Mouse (Mus musculus) brain, embryonic 14.5 days (tissue): ENCODE data around the gene Dnmbp. TPM values are rescaled to one million over a fixed set of nuclear protein-coding genes. Genes with fewer than 3 reads are reported as not detected.

Experiments
- DNase-seq: peaks from one replicate; pipeline ENCODE4 v3.0.0-alpha.2; 2011; ENCODE audit warnings: low read depth
- CTCF ChIP-seq: fragments of 200-500 bp; IDR thresholded peaks from 2 replicates; pipeline ENCODE4 v1.5.1; 2012; ENCODE audit warnings: inconsistent platforms, mild to moderate bottlenecking, moderate library complexity, borderline replicate concordance; ENCODE audit not compliant: insufficient read depth, insufficient read length; ENCODE audit errors: extremely low read depth
- POLR2A ChIP-seq: fragments of 200-500 bp; IDR thresholded peaks from 2 replicates; pipeline ENCODE4 v1.6.1; 2012; ENCODE audit warnings: mild to moderate bottlenecking, inconsistent platforms, borderline replicate concordance; ENCODE audit not compliant: poor library complexity, insufficient read depth, insufficient read length, severe bottlenecking; ENCODE audit errors: extremely low read depth
- polyA plus RNA-seq: library from polyadenylated mRNA; depleted of rRNA; stranded (reverse); fragments of >200 nt; gene quantifications from 2 replicates; pipeline ENCODE4 v1.2.3, GENCODE M21; 2012

The Dnmbp gene
- polyA plus RNA-seq, 1 experiment: 16.1 TPM

DNA sequence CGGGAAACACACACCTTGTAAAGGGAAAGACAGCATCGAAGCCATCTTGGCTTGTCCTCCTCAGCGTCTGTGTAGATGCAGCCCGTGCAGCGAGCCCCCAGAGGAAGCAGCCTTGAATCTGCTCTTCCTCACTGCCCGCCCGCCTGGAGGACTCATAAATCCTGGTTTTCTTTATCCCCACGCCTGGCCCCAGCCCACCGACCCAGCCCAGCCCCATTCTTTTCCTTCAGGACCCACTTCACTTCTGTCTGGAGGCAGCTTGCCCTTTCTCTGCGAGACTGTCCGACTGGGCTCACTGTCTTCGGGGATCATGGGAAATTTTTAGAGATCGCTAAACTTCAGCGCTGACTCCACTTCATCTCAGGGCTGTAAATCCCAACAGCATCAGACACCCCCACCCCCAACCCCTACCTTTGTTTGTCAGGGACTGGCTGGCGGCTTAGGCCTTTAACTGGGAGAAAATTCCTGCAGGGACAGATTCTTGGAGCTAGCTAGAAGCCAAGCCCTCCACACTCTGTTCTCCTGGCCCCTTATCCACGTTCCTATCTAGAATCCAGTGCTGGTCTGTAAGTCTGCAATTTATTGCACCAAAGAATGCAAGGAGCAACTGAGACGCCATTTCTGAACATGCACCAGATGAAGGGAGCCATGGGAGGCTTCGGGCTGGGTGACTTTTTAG lies 57.0 kb downstream of the Dnmbp start:
- peak; percentile 81 for DNase-seq
- TF ChIP-seq CTCF: no peak
- no peak for TF ChIP-seq POLR2A

DNA sequence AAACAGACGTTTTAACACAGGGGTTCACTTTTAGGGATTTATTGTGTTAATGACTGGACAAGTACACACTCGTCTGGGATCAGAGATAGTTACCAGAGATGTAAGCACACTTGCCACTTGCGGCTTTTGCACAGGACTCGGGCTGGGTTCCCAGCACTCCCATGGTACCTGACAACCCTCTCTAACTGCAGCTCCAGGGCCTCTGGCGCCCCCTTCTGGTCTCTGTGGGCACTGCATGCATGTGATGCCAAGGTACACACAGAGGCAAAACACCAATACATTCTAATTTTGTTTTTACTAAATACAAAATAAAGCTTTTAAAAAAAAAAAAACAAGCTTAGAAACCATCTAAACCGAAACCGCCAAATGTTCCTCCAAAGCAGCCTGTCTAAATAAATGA lies 58.4 kb downstream of the Dnmbp start:
- TF ChIP-seq CTCF (peak; percentile 34; the same call in 1 of the 2 replicates), POLR2A (no peak)
- no peak for DNase-seq

DNA sequence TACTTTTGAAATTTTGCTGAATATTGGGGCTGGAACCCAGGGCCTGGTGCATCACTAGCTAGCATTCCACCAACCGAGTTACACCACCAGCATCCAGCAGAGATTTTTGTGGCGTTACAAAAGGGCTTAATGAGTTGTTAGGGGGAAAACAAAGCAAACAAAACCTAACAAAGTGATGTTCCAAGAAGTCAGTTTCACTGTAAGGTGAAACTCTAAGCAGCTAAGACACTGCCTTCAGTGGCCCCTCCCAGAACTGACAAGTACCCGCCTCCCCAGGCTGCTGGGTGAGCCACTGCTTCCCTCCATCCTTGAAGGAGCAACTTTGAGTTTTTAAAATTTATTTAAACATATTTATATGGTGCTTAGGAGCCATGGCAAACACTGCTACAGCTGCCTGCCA lies 59.6 kb downstream of the Dnmbp start:
- TF ChIP-seq POLR2A (no peak), CTCF (no peak)
- no peak for DNase-seq

DNA sequence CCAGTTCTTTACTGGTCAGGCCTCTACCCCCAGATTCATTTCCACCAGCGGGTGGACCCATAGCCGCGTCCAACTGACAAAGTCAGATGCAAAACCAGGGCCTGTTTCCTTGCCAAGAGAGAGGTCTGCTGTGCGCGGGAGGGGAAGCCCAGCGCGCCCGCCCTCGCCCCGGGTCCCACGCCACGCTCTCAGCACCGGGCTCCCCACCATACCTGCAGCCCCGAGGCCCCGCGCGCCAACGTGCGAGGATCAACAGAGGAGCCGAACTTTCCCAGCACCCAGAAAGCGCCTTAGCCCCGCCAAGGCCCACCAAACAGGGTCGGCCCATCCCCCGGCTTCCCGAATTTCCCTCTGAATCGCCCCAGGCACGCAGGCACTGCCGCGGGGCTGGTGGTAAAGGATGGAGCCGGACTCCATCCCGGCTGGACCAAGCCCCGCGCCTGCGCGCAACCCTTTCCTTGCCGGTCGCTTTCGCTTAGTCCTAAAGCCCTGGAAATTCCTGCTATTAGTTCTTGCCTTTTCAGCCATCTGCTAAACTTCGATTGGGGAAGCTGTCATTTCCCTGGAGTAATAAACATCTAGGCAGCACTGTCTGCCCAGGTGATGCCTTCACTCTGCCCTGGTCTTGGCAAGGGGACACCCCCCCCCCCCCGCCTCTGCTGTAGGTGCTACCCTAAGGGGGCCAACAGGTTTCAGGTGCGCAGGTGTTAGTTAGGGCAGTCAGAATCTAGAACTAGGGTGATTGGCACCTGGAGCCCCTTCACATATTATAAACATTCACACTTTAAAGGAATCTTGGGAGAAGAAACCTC lies 60.4 kb downstream of the Dnmbp start:
- DNase-seq: peak; percentile 95
- TF ChIP-seq POLR2A (no peak), CTCF (no peak)

DNA sequence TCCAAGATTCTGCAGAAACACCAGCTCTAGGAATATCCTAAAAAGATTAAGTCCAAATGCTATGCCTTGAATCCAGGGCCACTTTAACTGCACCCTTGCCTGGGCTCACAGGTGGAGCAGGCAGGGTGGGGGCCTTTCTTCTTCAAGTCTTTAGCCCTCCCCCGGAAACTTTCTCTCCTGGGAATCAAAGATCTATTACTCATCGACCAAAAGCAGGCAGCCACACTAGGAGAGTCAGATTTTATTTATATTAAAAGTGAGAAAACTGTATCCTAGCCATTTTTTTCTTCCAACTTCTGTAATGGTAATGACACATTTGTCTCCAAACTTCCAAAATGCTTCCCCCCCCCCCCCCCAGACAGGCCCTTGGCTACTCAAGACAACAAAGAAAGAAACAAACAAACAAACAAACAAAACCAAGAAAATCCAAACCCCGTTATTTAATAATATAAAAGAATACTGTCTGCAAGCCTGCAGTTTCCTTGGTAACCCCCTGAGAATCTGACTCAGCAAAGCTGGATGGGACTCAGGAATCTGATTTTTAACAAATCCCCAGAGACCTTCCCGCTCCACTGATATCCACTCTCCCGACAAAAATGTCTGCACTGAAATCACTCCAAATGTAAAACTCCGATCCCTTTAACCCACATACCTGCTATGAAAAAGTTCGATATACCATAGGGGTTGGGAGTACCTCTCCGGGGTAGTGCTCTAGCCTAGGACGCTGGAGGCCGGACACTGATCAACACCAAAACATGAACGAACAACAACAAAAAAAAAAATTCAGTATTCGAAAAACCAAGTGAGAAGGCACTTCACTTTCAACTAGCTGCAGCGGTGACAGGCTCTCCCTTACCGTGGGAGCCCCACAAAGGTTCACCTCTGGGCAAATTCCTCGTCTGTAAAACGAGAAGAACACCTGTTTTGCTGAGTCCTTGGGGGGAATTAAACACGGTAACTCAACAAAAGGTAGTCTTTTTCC lies 61.6 kb downstream of the Dnmbp start:
- TF ChIP-seq POLR2A (no peak), CTCF (no peak)
- peak; percentile 78 for DNase-seq

DNA sequence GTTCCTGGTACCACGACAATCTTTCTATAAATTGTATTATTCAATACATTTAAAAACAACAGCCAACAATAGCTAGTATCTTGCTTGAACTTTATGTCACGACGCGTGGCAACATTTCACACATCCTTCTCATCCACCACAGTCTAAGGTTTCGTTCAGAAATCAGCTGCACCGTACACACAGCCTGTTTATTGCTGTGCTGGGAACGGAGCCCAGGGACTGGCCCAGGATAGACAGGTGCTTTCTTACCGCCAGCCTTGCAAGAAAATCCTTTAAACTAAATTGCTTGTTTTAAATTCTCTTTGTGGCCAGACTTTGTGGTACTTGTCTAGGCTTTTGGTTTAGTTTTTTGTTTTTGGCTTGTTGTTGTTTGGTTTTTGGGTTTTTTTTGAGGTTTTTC lies 62.6 kb downstream of the Dnmbp start:
- peak; percentile 43 for DNase-seq
- no peak for TF ChIP-seq POLR2A
- TF ChIP-seq CTCF: no peak

DNA sequence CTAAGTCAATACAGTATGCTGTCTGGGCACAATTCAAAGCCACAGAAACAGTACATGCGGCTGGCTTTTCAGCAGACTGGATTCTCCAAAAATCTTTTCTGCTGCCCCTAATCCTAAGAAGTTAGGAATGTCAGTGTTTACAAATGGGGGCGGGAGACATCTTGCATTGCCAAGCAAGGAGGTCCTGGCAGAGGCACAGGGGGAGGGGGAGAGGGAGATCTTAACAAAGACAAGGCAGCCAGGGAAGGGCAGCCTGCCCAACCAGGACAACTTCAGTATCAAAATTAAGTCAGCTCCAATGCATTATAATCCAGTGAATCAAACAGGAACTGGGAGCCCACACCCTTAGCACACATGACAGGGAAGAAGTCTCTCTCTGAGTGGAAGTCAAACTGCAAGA lies 64.0 kb downstream of the Dnmbp start:
- DNase-seq: peak; percentile 89

DNA sequence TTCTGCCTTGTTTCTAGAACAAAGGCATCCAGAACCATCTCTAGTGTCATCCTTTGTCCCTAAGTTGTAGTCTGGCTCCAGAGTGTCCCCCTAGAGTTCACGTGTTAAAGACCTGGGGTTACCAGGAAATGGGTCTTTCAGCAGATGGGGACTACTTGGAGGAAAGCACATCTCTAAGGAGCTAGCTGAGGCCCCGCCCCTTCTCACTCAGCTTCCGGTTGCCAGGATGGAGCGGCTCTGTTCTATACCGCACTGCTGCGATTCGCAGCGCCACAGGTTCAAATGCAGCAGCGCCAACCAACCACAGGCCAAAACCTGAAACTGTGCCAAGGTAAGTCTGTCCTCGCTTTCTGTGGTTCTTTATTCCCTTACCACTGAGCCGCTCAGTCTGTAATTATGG lies 65.6 kb downstream of the Dnmbp start:
- TF ChIP-seq CTCF (no peak), POLR2A (no peak)
- no peak for DNase-seq

More for the DNA sequence above, 64.0 kb downstream of the Dnmbp start:
- no peak for TF ChIP-seq POLR2A

DNA sequence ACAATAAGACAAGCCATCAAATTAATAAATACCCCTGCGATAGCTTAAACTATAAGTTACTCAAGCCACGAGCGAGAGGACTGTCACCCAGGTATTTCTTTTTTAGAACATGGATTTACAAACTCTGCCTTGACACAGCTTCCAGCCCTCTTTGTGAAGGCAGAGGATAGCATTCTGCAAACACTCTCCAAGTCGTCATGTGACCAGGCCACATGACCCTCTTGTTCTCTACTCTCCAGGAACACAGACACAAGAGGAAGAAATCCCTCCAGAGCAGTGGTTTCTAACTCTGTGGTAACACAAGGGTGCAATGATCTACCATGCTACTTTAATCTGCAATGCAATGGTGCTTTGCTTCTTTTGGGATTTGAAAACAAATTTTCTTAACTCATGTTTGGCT lies 69.6 kb downstream of the Dnmbp start:
- TF ChIP-seq CTCF (no peak), POLR2A (no peak)
- DNase-seq: no peak

DNA sequence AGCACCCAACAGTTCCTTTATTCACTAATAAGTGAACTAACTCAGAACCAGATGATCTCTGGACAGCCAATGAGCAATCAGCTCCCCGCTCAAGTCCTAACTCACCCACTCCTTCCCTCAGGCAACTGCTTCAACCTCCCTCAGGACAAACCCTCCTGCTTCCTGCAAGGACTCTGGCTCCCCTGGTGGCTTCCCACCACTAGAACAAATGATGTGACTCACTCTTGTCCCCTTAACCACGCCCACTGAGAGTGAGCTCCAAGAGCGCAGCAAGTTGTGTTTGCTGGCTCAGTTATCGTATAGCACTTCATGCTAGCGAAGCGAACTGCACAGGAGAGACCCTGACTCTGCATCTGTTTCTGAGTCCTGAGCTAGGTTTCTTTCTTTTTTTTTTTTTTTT lies 82.6 kb downstream of the Dnmbp start:
- DNase-seq: peak; percentile 12
- no peak for TF ChIP-seq POLR2A
- no peak for TF ChIP-seq CTCF
